Mouse (Mus musculus): ENCODE results near the gene Rsl24d1. TPM values are rescaled to one million over a fixed set of nuclear protein-coding genes. Genes with fewer than 3 reads are reported as not detected.

Gene Rsl24d1
- total and polyA plus RNA-seq, 3 experiments: 195 to 234 TPM; not detected in 1

DNA sequence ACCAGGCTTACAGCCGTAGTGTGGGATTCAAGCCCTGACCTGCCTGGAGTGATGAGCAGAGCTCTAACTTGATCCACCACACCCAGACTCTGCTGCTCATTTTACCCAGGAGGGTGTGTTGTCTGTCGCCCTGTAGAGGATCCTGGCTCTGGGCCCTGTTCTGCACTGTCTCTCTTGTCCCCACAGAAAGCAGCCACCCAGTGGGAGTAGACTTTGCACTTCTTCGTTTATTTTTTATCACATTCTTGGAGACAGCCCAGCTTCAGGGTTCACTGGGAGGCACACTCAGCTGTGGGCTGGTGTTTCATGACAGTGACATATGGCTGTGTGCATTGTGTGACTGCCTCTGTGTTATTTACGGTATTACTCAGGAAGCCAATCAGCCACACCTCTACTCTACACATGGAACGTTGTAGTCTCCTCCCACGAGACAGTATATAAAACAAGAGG, 45.0 kb upstream of the Rsl24d1 start:
- no peak for TF ChIP-seq NRF1 (IDR thresholded peaks at IDR 0.05; ENCODE audit: insufficient read depth, low read depth, low read length, poor library complexity, severe bottlenecking)
- TF ChIP-seq ZNF384 (IDR thresholded peaks at IDR 0.05; ENCODE audit: low read depth, low read length): no peak
- TF ChIP-seq CTCF (IDR thresholded peaks at IDR 0.05 in 2 of 3, conservative IDR thresholded peaks at IDR 0.05 in 1 of 3; ENCODE audit: control insufficient read depth in 1 of 3, insufficient read depth in 1 of 3, low read depth in 2 of 3, low read length in 3 of 3, poor library complexity in 1 of 3, severe bottlenecking in 1 of 3): no peak
- peak; percentile 52; the same call in 1 of the 2 replicates for TF ChIP-seq MXI1 (IDR thresholded peaks at IDR 0.05; ENCODE audit: low read depth, low read length)
- no peak for TF ChIP-seq MAFK (IDR thresholded peaks at IDR 0.05; ENCODE audit: borderline replicate concordance, low read depth, low read length)
- TF ChIP-seq TAL1 (IDR thresholded peaks at IDR 0.05; ENCODE audit: low read length): no peak
- no peak for TF ChIP-seq TCF12 (IDR thresholded peaks at IDR 0.05; ENCODE audit: low read depth, low read length)
- no peak for TF ChIP-seq POLR2A (IDR thresholded peaks at IDR 0.05; ENCODE audit: control insufficient read depth in 1 of 2, insufficient read depth in 1 of 2, low read depth in 1 of 2, low read length in 2 of 2, poor library complexity in 1 of 2)
- TF ChIP-seq ETS1 (IDR thresholded peaks at IDR 0.05; ENCODE audit: low read depth, low read length): peak; percentile 73
- no peak for TF ChIP-seq MAX (IDR thresholded peaks at IDR 0.05; ENCODE audit: low read length)
- no peak for TF ChIP-seq ZC3H11A (IDR thresholded peaks at IDR 0.05; ENCODE audit: low read depth, low read length)
- peak; percentile 46; the same call in 1 of the 2 replicates for TF ChIP-seq SIN3A (IDR thresholded peaks at IDR 0.05; ENCODE audit: low read length)
- peaks cover 15 to 35% of the 10 kb centered on the region in 2 experiments for H3K4me1 ChIP-seq (ENCODE audit: control insufficient read depth in 1 of 2, insufficient read depth in 2 of 2, low read length in 2 of 2)
- peak overlapping the region; percentile 4; the same call in 1 of the 2 replicates for H3K27ac ChIP-seq (ENCODE audit: control insufficient read depth, low read depth, low read length)
- peaks cover 0 to 26% of the 10 kb centered on the region in 2 experiments; a peak in 3 of 4 replicates for H3K36me3 ChIP-seq (ENCODE audit: control insufficient read depth in 1 of 2, insufficient read depth in 2 of 2, low read length in 2 of 2)
- H3K27me3 ChIP-seq (ENCODE audit: control insufficient read depth in 1 of 2, insufficient read depth in 2 of 2, low read length in 2 of 2): no peaks in the 10 kb centered on the region
- H3K9me3 ChIP-seq (replicated peaks; ENCODE audit: insufficient read depth, low read length): no peaks in the 10 kb centered on the region
- DNase-seq (ENCODE audit: low read depth, low spot score): peak; percentile 69
- no peak overlapping the region for H3K4me3 ChIP-seq (ENCODE audit: control insufficient read depth in 1 of 2, insufficient read depth in 1 of 2, low read depth in 2 of 2, low read length in 2 of 2)
- no peaks in the 10 kb centered on the region for H3K79me2 ChIP-seq (ENCODE audit: control insufficient read depth, insufficient read depth, low read length, poor library complexity)
- H3K9ac ChIP-seq (ENCODE audit: control insufficient read depth, low read depth, low read length, poor library complexity, severe bottlenecking): no peak overlapping the region

DNA sequence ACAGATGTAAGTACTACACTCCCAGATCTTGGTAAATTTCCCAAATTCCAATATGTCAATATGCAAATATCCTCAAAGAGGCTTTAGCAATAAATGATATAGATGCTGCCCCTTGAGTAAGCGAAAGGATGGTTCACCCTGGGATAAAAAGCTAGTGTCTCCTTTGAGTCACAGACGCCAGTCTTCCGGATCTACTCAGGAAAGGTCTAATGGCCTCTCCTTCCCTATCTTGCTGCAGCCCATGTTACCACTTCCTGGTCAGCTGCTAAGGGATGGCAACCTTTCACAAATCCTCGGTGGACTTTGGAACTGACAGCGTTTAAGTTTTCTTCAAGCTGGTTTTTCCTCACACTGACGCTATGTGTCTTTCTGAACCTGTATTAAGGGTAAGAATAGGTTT, 44.5 kb upstream of the Rsl24d1 start:
- Histone ChIP-seq H3K4me1 (ENCODE audit: control insufficient read depth in 1 of 2, insufficient read depth in 2 of 2, low read length in 2 of 2) (peaks cover 15 to 35% of the 10 kb centered on the region in 2 experiments), H3K27ac (ENCODE audit: control insufficient read depth, low read depth, low read length) (no peak overlapping the region; the same call in 1 of the 2 replicates), H3K4me3 (ENCODE audit: control insufficient read depth in 1 of 2, insufficient read depth in 1 of 2, low read depth in 2 of 2, low read length in 2 of 2) (no peak overlapping the region), H3K27me3 (ENCODE audit: control insufficient read depth in 1 of 2, insufficient read depth in 2 of 2, low read length in 2 of 2) (no peaks in the 10 kb centered on the region), H3K9me3 (replicated peaks; ENCODE audit: insufficient read depth, low read length) (no peaks in the 10 kb centered on the region), H3K9ac (ENCODE audit: control insufficient read depth, low read depth, low read length, poor library complexity, severe bottlenecking) (no peak overlapping the region), H3K36me3 (ENCODE audit: control insufficient read depth in 1 of 2, insufficient read depth in 2 of 2, low read length in 2 of 2) (peaks cover 0 to 26% of the 10 kb centered on the region in 2 experiments; a peak in 2 of 4 replicates), H3K79me2 (ENCODE audit: control insufficient read depth, insufficient read depth, low read length, poor library complexity) (no peaks in the 10 kb centered on the region)
- TF ChIP-seq NELFE (IDR thresholded peaks at IDR 0.05; ENCODE audit: low read depth, low read length) (no peak), CHD1 (IDR thresholded peaks at IDR 0.05; ENCODE audit: low read depth, low read length) (no peak), EP300 (IDR thresholded peaks at IDR 0.05; ENCODE audit: low read depth in 1 of 2, low read length in 2 of 2) (no peak), MXI1 (IDR thresholded peaks at IDR 0.05; ENCODE audit: low read depth, low read length) (no peak), POLR2AphosphoS2 (IDR thresholded peaks at IDR 0.05; ENCODE audit: low read length) (no peak), MAX (IDR thresholded peaks at IDR 0.05; ENCODE audit: low read length) (no peak), ZMIZ1 (IDR thresholded peaks at IDR 0.05; ENCODE audit: low read depth, low read length) (no peak), GATA1 (IDR thresholded peaks at IDR 0.05; ENCODE audit: low read depth, low read length) (no peak), ZC3H11A (IDR thresholded peaks at IDR 0.05; ENCODE audit: low read depth, low read length) (no peak), USF2 (IDR thresholded peaks at IDR 0.05; ENCODE audit: borderline replicate concordance in 1 of 2, insufficient read depth in 1 of 2, low read depth in 1 of 2, low read length in 2 of 2) (no peak), CTCF (IDR thresholded peaks at IDR 0.05 in 2 of 3, conservative IDR thresholded peaks at IDR 0.05 in 1 of 3; ENCODE audit: control insufficient read depth in 1 of 3, insufficient read depth in 1 of 3, low read depth in 2 of 3, low read length in 3 of 3, poor library complexity in 1 of 3, severe bottlenecking in 1 of 3) (no peak), MAFK (IDR thresholded peaks at IDR 0.05; ENCODE audit: borderline replicate concordance, low read depth, low read length) (no peak), RAD21 (IDR thresholded peaks at IDR 0.05; ENCODE audit: low read depth, low read length) (no peak), NRF1 (IDR thresholded peaks at IDR 0.05; ENCODE audit: insufficient read depth, low read depth, low read length, poor library complexity, severe bottlenecking) (no peak), MEF2A (IDR thresholded peaks at IDR 0.05; ENCODE audit: extremely low read depth, insufficient replicate concordance, low read depth, low read length, poor library complexity, severe bottlenecking) (no peak), UBTF (IDR thresholded peaks at IDR 0.05; ENCODE audit: borderline replicate concordance, insufficient read depth, low read depth, low read length) (no peak), MAZ (IDR thresholded peaks at IDR 0.05; ENCODE audit: low read depth, low read length) (no peak), CHD2 (IDR thresholded peaks at IDR 0.05; ENCODE audit: low read length) (no peak), TAL1 (IDR thresholded peaks at IDR 0.05; ENCODE audit: low read length) (no peak), TCF12 (IDR thresholded peaks at IDR 0.05; ENCODE audit: low read depth, low read length) (no peak)
- DNase-seq (ENCODE audit: low read depth, low spot score): no peak

All from MEL (cell line).